Mouse (Mus musculus): Measurements from ENCODE around the gene Rngtt.

DNA sequence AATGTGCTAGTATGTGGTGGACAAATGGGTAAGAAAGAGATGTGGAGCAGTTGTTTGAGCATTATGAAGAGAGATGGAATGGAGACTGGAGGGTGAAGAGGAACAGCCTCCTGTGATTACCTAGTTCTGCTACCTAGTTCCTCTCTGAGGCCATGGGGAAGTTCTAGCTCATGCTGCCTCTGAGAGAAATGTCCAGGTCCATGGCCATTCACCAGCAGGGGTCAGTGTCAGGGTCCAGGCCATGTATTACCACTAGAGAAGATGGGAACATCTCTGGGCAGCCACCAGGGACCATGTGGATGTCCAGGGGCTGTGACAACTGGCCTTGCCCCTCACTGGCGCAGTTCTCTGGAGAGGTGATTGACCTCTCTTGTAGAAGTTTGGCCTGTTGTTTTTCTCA lies 7.1 kb upstream of the Rngtt start:
- TF ChIP-seq CTCF (IDR thresholded peaks at IDR 0.05; ENCODE audit: low read depth, low read length): no peak
- no peak for TF ChIP-seq POLR2A (IDR thresholded peaks at IDR 0.05; ENCODE audit: insufficient read depth, low read length)
- no peak for TF ChIP-seq EP300 (IDR thresholded peaks at IDR 0.05; ENCODE audit: insufficient read depth, low read depth, low read length)

All from ES-Bruce4 (cell line).